ENCODE assay signal across 16 mouse cellular contexts in genomic region chr7:68227021-68227420, GRCm38 (mm10). TPM values are rescaled to one million over a fixed set of nuclear protein-coding genes. Genes with fewer than 3 reads are reported as not detected.
"Had no signal": no experiment of that assay in that cellular context is flagged by ENCODE, and none has a peak within 500 bp of the region (broad histone marks: within the 10 kb centered on the region; RNA-seq: fewer than 3 reads in every experiment).

No protein-coding gene starts in this region.

- H3K27me3 ChIP-seq: limb, embryonic 13.5 days; midbrain, embryonic 13.5 days had no signal

- H3K9me3 ChIP-seq: limb, embryonic 13.5 days; midbrain, embryonic 13.5 days had no signal

- ATAC-seq: midbrain, embryonic 13.5 days had no signal

- H3K4me3 ChIP-seq: limb, embryonic 13.5 days; midbrain, embryonic 13.5 days had no signal

- H3K27ac ChIP-seq: kidney, postnatal 0 days; limb, embryonic 13.5 days; liver, embryonic 14.5 days; midbrain, embryonic 13.5 days had no signal

- DNase-seq: kidney, adult 9 months; kidney, postnatal 36 days; layer of hippocampus, adult 9-11 months; layer of hippocampus, postnatal 36 days; lung, adult 18-20 months; right cerebral cortex, adult 18-20 months; right cerebral cortex, postnatal 4 days; spleen, adult 18-20 months had no signal

RNA-seq across cellular contexts. Expression of gene Pgpep1l, which starts 37.0 kb away (rescaled TPM):
- total RNA-seq: midbrain, postnatal 0 days had no signal
- polyA plus RNA-seq: limb, embryonic 13.5 days; liver, embryonic 14.5 days; lung, embryonic 16.5 days; midbrain, embryonic 13.5 days; midbrain, postnatal 0 days; neural tube, embryonic 14.5 days; stomach, embryonic 14.5 days had no signal

RNA-seq across cellular contexts. Expression of gene Fam169b, which starts 46.6 kb away (rescaled TPM):
- total RNA-seq: midbrain, postnatal 0 days had no signal
- polyA plus RNA-seq: midbrain, embryonic 13.5 days; midbrain, postnatal 0 days; neural tube, embryonic 14.5 days had no signal
